Mouse (Mus musculus) kidney, embryonic 16.5 days (tissue): ENCODE measurements around the gene Olfr593. TPM values are rescaled to one million over a fixed set of nuclear protein-coding genes. Genes with fewer than 3 reads are reported as not detected.
"Not testable (repeated sequence)": the region's sequence is repeated elsewhere in the genome, so short reads cannot be mapped to it uniquely, and the experiment has no call there.

Source experiments
- ATAC-seq: fragments of 200-750 bp; cut with Nextera tagmentation; 2 replicates; pipeline ENCODE4 v1.8.0; 2017; ENCODE audit warnings: moderate TSS enrichment; ENCODE audit not compliant: low FRiP score, low TSS enrichment
- H3K27ac ChIP-seq: fragments of 300-500 bp; sonication (generic); 2 replicates; pipeline ENCODE4 v1.5.1; 2014; ENCODE audit warnings: low read length
- H3K27me3 ChIP-seq: fragments of 300-500 bp; sonication (generic); 2 replicates; pipeline ENCODE4 v1.6.1; 2014; ENCODE audit warnings: low read length, control low read depth, mixed read lengths; ENCODE audit not compliant: insufficient read depth
- H3K36me3 ChIP-seq: fragments of 300-500 bp; sonication (generic); 2 replicates; pipeline ENCODE4 v1.6.1; 2014; ENCODE audit warnings: low read length, control low read depth, mixed read lengths; ENCODE audit not compliant: insufficient read depth
- H3K4me1 ChIP-seq: fragments of 300-500 bp; sonication (generic); 2 replicates; pipeline ENCODE4 v1.6.1; 2014; ENCODE audit warnings: low read length, control low read depth, mixed read lengths; ENCODE audit not compliant: insufficient read depth
- H3K4me2 ChIP-seq: fragments of 300-500 bp; sonication (generic); replicated peaks from 2 replicates; pipeline ENCODE4 v1.6.1; 2014; ENCODE audit warnings: low read depth, low read length
- H3K4me3 ChIP-seq: fragments of 300-500 bp; sonication (generic); 2 replicates; pipeline ENCODE4 v1.5.1; 2014; ENCODE audit warnings: mild to moderate bottlenecking, low read length
- H3K9ac ChIP-seq: fragments of 300-500 bp; sonication (generic); replicated peaks from 2 replicates; pipeline ENCODE4 v1.6.1; 2014; ENCODE audit warnings: low read length
- H3K9me3 ChIP-seq: fragments of 300-500 bp; sonication (generic); 2 replicates; pipeline ENCODE4 v1.6.1; 2016; ENCODE audit warnings: low read length, control low read depth
- WGBS: fragments of 180-500 bp; shearing (Covaris S2); extraction: QIAGEN DNeasy Blood & Tissue Kit; methylation state at CpG from one replicate; pipeline ENCODE4 v1.1.7; 2014; 5-methylcytosine and 5-hydroxymethylcytosine counted together
- microRNA-seq: library from miRNA; unstranded; fragments of <30 nt; microRNA quantifications from one replicate; pipeline ENCODE4, GENCODE M21; 2016
- polyA plus RNA-seq: library from polyadenylated mRNA; unstranded; fragments of >200 nt; fragmentation: Nextera tagmentation; extraction: Ambion mirVana; gene quantifications from 2 replicates; pipeline ENCODE4 v1.2.1, GENCODE M21; 2015

The Olfr593 gene
- polyA plus RNA-seq, result not detected in 2 replicates

DNA sequence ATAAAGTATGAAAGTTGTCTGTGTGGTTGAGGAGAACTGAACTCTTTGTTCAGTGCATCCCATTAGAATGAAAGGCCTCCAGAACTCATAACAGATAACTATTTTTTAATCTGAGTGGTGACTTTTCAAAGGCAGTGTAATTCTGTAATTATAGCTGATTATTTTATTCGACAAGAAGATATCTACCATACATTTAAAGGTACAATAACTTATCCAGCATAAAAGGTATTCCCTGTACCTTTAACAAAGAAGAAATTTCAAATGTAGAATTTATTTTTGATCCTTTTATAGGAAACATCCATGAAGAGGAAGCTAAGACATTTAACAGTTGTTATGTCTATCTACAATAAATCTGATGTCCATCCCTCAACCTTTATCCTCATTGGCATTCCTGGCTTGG lies at the start of gene Olfr593:
Gene Olfr593 (plus strand): TSS at position 301 of the 400 bp plus-strand sequence.
- Histone ChIP-seq H3K27me3 (no peaks in the 10 kb centered on the region), H3K4me2 (no peak within 1 kb of the TSS), H3K36me3 (no peaks in the 10 kb centered on the region), H3K27ac (no peak within 1 kb of the TSS), H3K4me3 (no peak within 1 kb of the TSS), H3K9ac (no peak within 1 kb of the TSS), H3K4me1 (no peaks in the 10 kb centered on the region), H3K9me3 (no peaks in the 10 kb centered on the region)
- WGBS, result 77% methylated on average over 1 of the region's 1 CpGs
- no peak for ATAC-seq

DNA sequence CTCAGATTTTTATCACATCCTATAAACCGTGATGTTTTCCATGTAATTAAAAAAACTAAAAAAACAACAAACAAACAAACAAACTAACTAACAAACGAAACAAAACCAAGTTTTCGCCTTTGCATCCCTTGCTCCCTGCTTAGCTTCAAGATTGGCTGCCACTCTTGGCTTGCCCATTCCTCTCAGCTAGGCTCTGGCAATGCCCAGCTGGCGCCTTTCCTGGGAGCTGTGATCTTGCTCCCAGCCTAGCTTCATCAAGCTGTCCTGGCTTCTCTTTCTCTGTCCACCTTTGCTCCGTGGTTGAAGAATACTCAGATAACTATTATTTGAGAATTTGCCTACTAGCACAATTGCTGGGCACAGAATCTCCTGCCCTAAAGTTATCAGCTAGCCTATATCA lies 42.0 kb upstream of the Olfr593 start:
- Histone ChIP-seq H3K9ac (no peak overlapping the region), H3K27me3 (no peaks in the 10 kb centered on the region), H3K4me3 (no peak overlapping the region), H3K27ac (no peak overlapping the region), H3K9me3 (no peaks in the 10 kb centered on the region), H3K4me1 (no peaks in the 10 kb centered on the region), H3K36me3 (no peaks in the 10 kb centered on the region), H3K4me2 (no peak overlapping the region)
- ATAC-seq, result no peak
- WGBS, result 80% methylated on average over 5 of the region's 5 CpGs

DNA sequence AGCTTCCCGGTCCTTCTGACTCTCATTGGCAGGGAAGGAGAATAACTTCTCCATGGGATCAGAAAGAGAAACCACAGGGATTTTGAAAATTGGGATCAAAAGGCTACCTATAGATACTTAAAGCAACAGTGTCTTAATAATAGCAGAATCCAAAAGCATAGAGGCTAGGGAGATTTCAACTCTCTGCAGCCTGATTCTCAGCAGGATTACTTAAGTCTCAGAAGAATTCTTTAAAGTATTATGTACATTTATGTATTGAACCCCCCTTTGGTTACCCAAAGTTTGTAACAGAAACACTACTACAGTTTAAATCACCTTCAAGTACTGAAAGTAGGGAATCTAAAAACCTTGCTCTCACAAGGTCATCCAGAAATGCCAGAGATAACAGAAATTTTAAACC lies 33.4 kb upstream of the Olfr593 start, which contains the start of gene Olfr591:
Gene Olfr591 (minus strand): TSS at position 101 of the 400 bp plus-strand sequence.
- no peak for ATAC-seq
- Histone ChIP-seq H3K36me3 (no peaks in the 10 kb centered on the region), H3K27me3 (no peaks in the 10 kb centered on the region), H3K9ac (no peak within 1 kb of the TSS), H3K4me1 (no peaks in the 10 kb centered on the region), H3K4me2 (no peak within 1 kb of the TSS), H3K27ac (no peak within 1 kb of the TSS), H3K4me3 (no peak within 1 kb of the TSS), H3K9me3 (peaks cover 5% of the 10 kb centered on the region; the same call in 1 of the 2 replicates)
- 88% methylated on average over 1 of the region's 1 CpGs for WGBS

DNA sequence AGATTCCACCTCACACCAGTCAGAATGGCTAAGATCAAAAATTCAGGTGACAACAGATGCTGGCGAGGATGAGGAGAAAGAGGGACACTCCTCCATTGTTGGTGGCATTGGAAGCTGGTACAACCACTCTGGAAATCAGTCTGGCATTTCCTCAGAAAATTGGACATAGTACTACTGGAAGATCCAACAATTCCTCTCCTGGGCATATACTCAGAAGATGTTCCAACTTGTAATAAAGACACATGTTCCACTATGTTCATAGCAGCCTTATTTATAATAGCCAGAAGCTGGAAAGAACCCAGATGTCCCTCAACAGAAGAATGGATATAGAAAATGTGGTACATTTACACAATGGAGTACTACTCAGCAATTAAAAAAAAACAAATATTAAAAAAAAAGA lies 27.2 kb upstream of the Olfr593 start, which contains the start of gene Olfr592:
Gene Olfr592 (plus strand): TSS at position 301 of the 400 bp plus-strand sequence.
- H3K4me3 ChIP-seq, H3K4me2 ChIP-seq, H3K4me1 ChIP-seq, H3K27me3 ChIP-seq, H3K27ac ChIP-seq, H3K9ac ChIP-seq, H3K9me3 ChIP-seq, H3K36me3 ChIP-seq, ATAC-seq: not testable (repeated sequence)
- 86% methylated on average over 1 of the region's 1 CpGs for WGBS

DNA sequence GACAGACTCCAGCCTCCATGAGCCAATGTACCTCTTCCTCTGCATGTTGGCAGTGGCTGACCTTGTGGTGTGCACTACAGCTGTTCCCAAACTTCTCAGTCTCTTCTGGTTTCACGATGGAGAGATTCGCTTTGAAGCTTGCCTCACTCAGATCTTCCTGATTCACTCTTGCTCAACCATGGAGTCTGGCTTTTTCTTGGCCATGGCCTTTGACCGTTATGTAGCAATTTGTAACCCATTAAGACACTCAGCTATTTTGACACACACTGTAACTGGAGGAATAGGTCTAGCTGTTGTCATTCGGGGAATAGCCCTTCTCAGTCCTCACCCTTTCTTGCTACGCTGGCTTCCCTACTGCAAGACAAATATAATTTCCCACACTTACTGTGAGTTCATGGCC lies 388 bp downstream of the Olfr593 start:
- not testable (repeated sequence) for ATAC-seq, H3K27me3 ChIP-seq, H3K9me3 ChIP-seq, H3K4me3 ChIP-seq, H3K36me3 ChIP-seq, H3K4me1 ChIP-seq, H3K9ac ChIP-seq, H3K27ac ChIP-seq, H3K4me2 ChIP-seq
- WGBS, result 86% methylated on average over 5 of the region's 5 CpGs

DNA sequence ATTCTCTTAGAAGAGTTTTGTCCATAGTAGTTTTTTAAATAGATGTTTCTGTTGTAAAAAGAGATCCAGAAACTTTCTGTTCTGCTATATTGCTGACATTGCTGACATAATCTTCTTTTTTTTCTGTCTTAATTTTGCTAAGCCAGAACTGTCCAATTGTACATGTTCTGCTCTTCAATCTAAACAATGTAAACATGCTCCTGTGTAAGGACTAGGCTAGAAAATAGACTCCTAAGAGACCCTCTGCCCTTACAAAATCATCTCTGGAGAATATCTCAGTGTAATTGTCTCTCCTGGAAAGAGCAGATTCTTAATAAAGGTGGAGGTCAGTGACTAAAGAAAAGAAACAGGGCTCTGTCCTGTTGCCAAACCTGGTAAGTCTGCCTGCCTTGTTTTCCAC lies 5.0 kb downstream of the Olfr593 start, which contains the start of gene Olfr594:
Gene Olfr594 (plus strand): TSS at position 301 of the 400 bp plus-strand sequence.
- H3K4me3 ChIP-seq, result no peak within 1 kb of the TSS
- no peak within 1 kb of the TSS for H3K27ac ChIP-seq
- H3K4me1 ChIP-seq, result no peaks in the 10 kb centered on the region
- no peak for ATAC-seq
- H3K4me2 ChIP-seq, result no peak within 1 kb of the TSS
- H3K9ac ChIP-seq, result no peak within 1 kb of the TSS
- no peaks in the 10 kb centered on the region for H3K9me3 ChIP-seq
- no peaks in the 10 kb centered on the region for H3K27me3 ChIP-seq
- no peaks in the 10 kb centered on the region for H3K36me3 ChIP-seq

DNA sequence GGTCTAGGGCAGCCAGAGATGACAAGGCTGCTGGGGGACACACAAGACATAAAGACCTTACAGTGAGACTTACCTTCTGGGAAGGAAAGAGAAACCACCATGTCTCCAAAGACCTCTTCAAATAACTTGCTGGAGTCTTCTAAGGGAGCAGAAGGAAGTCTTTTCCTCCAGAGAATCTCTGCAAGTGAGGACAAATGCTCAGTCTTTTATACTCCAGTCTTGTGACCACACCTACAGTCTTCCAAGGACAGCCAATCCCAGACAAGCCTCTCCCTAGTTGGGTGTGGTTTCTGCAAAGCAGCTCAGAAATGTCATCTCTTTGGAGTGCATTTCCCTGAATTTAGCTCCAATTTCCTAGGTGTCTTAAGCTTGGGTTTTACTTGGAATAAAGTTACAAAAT lies 40.7 kb downstream of the Olfr593 start, which contains the start of gene Usp17ld:
Gene Usp17ld (minus strand): TSS at position 101 of the 400 bp plus-strand sequence.
- H3K4me2 ChIP-seq, H3K36me3 ChIP-seq, H3K4me3 ChIP-seq, H3K27me3 ChIP-seq, ATAC-seq, H3K27ac ChIP-seq, H3K9me3 ChIP-seq, H3K4me1 ChIP-seq, H3K9ac ChIP-seq: not testable (repeated sequence)

Small RNA genes lying within 50 kb of the gene (microRNA-seq; reads per million reads assigned to microRNA genes)
- not detected for gene Gm25171

Other genes starting within 250 kb of the Olfr593 start
- not detected in 2 replicates for gene Olfr576, start 249.2 kb upstream of the Olfr593 start, polyA plus RNA-seq
- not detected in 2 replicates for gene Olfr577, start 235.9 kb upstream of the Olfr593 start, polyA plus RNA-seq
- not detected in 2 replicates for gene Olfr578, start 222.5 kb upstream of the Olfr593 start, polyA plus RNA-seq
- not detected in 2 replicates for gene Olfr582, start 173.8 kb upstream of the Olfr593 start, polyA plus RNA-seq
- not detected in 2 replicates for gene Olfr583, start 160.6 kb upstream of the Olfr593 start, polyA plus RNA-seq
- not detected in 2 replicates for gene Olfr584, start 130.0 kb upstream of the Olfr593 start, polyA plus RNA-seq
- gene Olfr585, start 114.1 kb upstream of the Olfr593 start, polyA plus RNA-seq, result not detected in 2 replicates
- not detected in 2 replicates for gene Olfr586, start 86.2 kb upstream of the Olfr593 start, polyA plus RNA-seq
- gene Olfr588-ps1, start 71.0 kb upstream of the Olfr593 start, polyA plus RNA-seq, result not detected in 2 replicates
- not detected in 2 replicates for gene Olfr589, start 55.5 kb upstream of the Olfr593 start, polyA plus RNA-seq
- gene Olfr591, start 33.5 kb upstream of the Olfr593 start, polyA plus RNA-seq, result not detected in 2 replicates
- gene Olfr592, start 27.1 kb upstream of the Olfr593 start, polyA plus RNA-seq, result not detected in 2 replicates
- gene Olfr594, start 5.1 kb downstream of the Olfr593 start, polyA plus RNA-seq, result not detected in 2 replicates
- not detected in 2 replicates for gene Usp17ld, start 40.6 kb downstream of the Olfr593 start, polyA plus RNA-seq
- gene Olfr596, start 93.8 kb downstream of the Olfr593 start, polyA plus RNA-seq, result not detected in 2 replicates
- gene Olfr597, start 104.5 kb downstream of the Olfr593 start, polyA plus RNA-seq, result not detected in 2 replicates
- gene Olfr598, start 111.7 kb downstream of the Olfr593 start, polyA plus RNA-seq, result not detected in 2 replicates
- gene Olfr599, start 124.1 kb downstream of the Olfr593 start, polyA plus RNA-seq, result not detected in 2 replicates
- gene Olfr600, start 137.8 kb downstream of the Olfr593 start, polyA plus RNA-seq, result not detected in 2 replicates
- not detected in 2 replicates for gene Olfr601, start 150.8 kb downstream of the Olfr593 start, polyA plus RNA-seq
- gene Olfr603, start 174.3 kb downstream of the Olfr593 start, polyA plus RNA-seq, result not detected in 2 replicates
- not detected in 2 replicates for gene Usp17lc, start 203.2 kb downstream of the Olfr593 start, polyA plus RNA-seq
- gene Olfr605, start 233.6 kb downstream of the Olfr593 start, polyA plus RNA-seq, result not detected in 2 replicates
- gene Olfr606, start 237.2 kb downstream of the Olfr593 start, polyA plus RNA-seq, result not detected in 2 replicates